Mouse (Mus musculus) B cell, adult 2 months (primary cell): Measurements from ENCODE around the gene Tbc1d13.
A peak's percentile ranks its signal among the peaks of the same experiment; 100 is the strongest.
"Not testable (repeated sequence)": the region's sequence is repeated elsewhere in the genome, so short reads cannot be mapped to it uniquely, and the experiment has no call there.

Experiments
- DNase-seq, 2 experiments: peaks; one replicate each; pipeline ENCODE4 v3.0.0; 2022

The Tbc1d13 gene

GRCm38 (mm10) chr2:30131240-30131639, 2.3 kb upstream of the Tbc1d13 start:
- peak; percentile 29 to 33 for DNase-seq

DNA sequence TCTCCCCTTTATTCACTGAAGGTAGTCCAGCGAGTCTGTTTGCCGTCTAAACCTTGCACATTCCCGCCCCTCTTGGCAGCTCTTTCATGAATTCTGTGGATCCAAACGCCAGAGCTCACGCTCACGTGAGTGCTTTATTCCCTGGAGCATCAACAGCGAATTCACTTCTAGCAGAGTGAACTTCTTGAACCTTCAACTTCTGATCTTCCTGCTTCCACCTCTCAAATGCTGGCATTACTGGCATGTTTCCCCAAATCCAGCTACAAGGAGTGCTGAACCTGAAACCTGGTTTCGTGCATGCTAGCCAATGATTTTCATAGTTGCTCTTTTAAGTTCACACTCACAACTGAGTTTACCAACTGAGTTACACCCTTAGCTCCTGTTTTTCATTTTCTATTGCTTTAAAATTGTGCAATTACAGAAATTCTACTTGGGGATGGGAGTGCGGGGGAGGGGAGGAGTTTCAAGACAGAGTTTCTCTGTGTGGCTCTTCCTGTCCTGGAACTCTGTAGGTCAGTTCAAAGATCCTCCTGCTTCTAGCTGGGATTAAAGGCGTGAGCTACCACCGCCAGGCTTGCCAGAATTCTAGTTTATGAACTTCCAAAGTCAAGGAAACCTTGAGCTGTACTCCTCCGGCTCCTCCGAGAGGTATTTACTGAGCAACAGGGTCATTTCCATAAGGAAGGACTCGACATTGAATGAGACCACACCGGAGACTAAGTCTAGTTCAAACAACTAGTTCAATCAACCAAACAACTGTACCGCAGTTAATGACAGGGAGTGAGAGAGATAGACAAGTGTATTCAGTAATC, 539 bp upstream of the Tbc1d13 start:
- peak in 1 of 2 experiments; percentile 13 for DNase-seq

DNA sequence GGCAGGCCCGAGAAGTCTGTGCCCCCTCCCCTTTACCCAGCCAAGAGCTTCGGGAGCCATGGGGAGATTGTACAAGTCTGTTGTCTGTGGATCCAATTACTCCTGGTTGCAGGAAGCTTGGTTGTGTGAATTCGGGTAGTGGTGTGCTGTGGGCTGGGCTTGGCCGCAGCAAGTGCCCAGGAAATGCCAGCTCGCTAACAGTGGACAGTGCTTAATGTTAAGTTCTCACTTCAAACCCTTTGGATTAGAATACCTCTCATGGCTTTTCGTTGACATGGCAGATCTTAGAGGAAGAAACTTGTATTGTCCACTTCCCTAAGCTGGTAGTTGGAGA, 799 bp downstream of the Tbc1d13 start:
- no peak for DNase-seq

GRCm38 (mm10) chr2:30134928-30135620, 1.5 kb downstream of the Tbc1d13 start:
- DNase-seq: no peak

GRCm38 (mm10) chr2:30136458-30136857, 2.9 kb downstream of the Tbc1d13 start:
- no peak for DNase-seq

DNA sequence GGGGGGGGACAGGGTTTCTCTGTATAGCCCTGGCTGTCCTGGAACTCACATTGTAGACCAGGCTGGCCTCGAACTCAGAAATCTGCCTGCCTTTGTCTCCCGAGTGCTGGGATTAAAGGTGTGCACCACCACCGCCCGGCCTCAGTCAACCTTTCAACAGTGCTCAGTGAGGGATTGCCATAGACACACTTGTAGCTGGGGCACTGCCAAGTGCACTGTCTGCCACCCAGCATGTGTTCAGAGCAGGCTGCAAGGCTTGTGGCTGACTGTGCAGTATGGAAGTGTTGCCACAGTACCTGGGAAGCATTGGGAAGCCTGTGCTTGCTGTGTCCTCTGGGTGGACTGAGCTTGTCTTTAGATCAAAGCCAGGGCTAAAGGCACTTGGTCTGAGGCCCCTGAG, 6.5 kb downstream of the Tbc1d13 start:
- not testable (repeated sequence) for DNase-seq

DNA sequence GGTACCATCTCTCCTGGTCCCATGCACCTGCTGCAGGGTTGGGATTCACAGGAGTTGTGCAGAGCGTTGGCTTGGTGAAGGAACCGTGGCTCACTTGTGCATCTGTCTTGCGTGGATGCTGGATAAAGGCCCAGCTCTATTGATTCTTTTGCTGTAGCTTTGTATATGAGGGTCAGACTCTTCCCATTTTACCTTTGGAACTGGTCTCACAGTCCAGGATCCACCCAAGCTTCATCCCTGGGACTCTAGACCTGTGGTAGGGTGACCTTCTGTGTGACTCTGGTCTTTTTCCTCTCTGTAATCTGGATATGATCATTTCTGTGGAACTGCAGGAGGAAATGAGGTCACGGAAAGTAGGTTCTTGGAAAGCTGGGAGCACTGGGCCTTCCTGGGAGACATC, 10.9 kb downstream of the Tbc1d13 start:
- DNase-seq: no peak

DNA sequence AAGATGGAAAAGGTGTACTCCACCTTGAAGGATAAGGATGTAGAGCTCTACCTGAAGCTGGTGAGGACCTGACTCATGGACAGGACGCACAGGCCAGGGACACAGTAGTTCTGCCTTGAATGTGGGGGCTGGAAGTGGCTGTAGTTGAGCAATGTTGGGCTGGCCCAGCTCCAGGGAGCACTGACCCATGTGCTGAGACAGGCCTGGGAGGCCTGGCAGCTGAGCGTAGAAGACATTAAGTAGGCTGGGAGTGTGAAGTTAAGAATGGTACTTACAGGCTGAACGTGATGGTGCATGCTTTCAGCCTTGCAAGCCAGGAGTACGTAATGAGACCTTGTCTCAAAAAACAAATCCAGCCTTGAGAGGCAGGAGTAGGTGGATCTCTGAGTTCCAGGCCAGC, 13.9 kb downstream of the Tbc1d13 start:
- DNase-seq: no peak

DNA sequence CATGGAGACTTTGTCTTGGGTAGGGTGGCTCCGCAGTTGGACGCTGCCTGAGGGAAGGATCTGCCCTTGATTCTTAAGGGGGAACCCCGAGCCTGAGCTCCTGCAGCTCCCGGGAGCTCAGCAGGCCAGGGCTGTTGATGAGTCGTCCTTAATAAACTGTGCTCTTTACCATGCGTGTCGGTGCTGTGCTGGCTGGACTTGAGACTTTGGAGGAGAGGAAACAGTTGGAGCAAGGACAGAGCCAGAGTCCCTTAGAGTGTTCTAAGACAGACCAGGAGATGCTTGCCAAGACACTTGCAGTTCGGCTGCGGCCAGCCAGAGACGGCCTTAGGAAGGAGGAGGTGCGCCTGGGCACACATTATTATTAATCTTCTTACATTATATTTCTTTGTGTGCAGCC, 18.3 kb downstream of the Tbc1d13 start:
- no peak for DNase-seq

DNA sequence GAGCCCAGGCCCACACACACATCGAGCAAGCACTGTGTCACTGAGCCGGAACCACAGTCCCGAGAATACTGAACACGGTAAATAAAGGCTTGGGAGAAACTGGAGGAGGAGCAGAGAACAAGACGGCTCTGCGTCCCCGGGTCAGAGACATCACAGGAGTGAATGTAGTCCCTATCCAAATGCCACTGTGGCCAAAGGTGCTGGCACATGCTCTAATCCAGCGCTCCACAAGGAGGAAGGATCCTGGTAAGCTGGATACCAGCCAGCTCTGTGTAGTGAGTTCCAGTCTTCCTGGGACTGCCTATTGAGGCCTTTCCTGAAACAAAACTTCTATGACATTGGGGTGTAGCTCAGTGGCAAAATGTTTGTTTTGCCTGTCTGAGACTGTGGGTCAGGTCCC, 19.1 kb downstream of the Tbc1d13 start:
- DNase-seq: no peak

GRCm38 (mm10) chr2:30159871-30160270, 26.3 kb downstream of the Tbc1d13 start:
- DNase-seq: not testable (repeated sequence)

GRCm38 (mm10) chr2:30161809-30162208, 28.3 kb downstream of the Tbc1d13 start:
- peak; percentile 50 to 60 for DNase-seq

- no peak for DNase-seq
Measured at GRCm38 (mm10) chr2:30164340-30164932, 30.9 kb downstream of the Tbc1d13 start.

- peak; percentile 9 to 21 for DNase-seq
Measured at GRCm38 (mm10) chr2:30166677-30167076, 33.1 kb downstream of the Tbc1d13 start.

- DNase-seq: peak; percentile 75
Measured at GRCm38 (mm10) chr2:30171371-30171996, 37.9 kb downstream of the Tbc1d13 start, which contains the start of gene Endog. Gene Endog (plus strand): TSS chr2:30171493.

DNA sequence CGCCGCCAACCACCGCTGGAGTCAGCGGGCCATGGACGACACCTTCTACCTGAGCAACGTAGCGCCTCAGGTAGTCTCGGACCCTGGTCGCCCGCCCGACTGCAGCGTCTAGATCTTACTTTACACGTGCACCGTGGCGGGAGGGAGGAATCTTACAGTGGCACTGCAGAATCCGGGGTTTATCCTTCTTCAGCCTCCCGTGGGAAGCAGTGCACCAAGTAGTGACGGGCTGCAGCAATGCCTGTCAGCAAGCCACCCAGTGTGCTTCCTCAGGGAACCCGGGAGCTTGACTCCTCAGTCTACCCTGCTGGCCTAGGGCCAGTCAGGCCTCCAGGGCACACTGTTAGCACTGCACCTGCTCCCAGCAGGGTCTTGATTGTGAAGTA, 38.4 kb downstream of the Tbc1d13 start:
- no peak for DNase-seq

- no peak for DNase-seq
Measured at GRCm38 (mm10) chr2:30173541-30174240, 40.1 kb downstream of the Tbc1d13 start.

DNA sequence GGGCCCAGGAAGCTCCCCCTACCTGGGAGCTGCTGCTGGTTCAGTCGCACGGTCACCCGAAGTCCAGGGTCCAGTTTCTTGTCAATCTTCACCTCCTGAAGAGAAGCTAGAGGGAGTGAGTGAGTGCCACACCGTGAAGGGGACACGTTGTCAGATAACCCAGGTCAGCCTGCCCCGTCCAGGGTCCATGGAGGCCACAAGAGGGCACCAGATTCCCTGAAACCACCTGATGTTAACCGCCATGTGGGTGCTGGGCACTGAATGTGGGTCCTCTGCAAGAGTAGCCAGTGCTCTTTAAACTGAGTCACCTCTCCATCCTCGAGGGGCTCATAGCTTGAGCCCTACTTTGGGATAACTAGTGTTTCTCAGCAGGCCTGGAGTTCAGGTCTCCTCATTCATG, 42.4 kb downstream of the Tbc1d13 start:
- peak; percentile 14 to 18 for DNase-seq

DNA sequence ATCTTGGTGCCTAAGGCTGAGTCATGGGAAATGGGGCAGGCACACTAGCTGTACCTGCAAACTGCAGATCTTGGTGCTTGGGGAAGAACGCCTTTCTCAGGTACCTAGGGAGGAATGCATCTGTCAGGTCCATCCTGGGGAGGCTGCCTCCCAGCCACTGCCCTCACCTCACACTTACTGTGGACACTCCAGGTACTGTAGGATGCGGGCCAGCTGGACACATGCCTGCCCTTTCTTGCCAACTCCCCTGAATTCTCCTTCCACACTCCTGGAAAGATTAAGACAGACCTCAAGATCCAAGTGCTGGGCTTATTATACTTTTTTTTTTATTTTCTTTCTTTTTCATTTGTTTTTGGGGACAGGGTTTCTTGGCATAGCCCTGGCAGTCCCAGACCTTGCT, 43.0 kb downstream of the Tbc1d13 start:
- DNase-seq: no peak

DNA sequence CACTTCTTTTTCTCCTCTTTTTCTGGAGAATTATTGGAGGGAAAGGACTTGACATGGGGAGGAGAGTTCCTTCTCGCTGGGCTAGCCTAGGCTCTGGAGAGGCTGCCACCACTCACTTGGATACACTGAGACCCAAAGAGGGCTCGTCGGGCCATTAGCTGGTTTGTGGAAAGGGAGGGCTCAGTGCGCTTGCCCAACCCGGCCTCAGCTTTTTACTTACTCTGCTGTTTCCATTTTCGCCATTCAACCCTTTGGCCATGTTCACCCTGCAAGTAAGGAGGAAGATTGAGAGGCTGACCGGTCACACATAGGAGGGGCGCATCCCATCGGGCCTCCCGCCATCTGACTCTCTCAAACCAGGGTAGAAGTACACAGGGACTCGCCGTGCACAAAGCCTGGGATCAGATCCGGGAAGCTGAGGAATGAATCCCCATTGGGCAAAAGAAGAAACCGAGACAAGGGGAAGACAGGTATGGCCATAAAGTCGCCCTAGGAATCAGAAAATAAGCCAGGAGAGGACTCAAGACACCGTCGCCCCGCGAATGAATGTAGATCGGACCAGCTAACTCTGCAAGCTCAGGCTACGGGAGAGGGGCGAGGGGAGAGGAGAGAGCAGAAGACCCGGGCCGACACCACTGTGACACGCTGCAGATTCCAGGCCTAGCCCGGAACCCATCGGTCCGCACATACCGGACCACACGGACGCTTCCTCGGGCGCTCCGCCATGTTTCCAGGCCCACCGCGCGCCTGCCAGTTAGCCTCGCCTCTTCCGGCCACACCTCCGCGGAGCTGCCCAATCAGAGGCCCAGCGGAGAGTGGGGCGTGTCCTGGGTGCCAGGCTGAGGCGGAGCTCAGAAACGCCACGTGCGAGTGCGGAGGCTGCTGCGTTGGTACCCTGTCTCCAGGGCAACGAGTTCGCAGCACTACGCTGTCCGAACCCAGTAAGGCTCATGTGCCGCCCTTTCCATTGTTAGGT, 44.4 kb downstream of the Tbc1d13 start, which contains the start of gene Spout1:
Gene Spout1 (minus strand): TSS at position 760 of the 976 bp plus-strand sequence.
- peak; percentile 97 to 98 for DNase-seq

- not testable (repeated sequence) for DNase-seq
Measured at GRCm38 (mm10) chr2:30178711-30179110, 45.2 kb downstream of the Tbc1d13 start.
